Mouse (Mus musculus) heart, postnatal 0 days (tissue): Measurements from ENCODE around the gene Hoxb2.

ENCODE experiments used
- CTCF ChIP-seq: IDR thresholded peaks from 2 replicates; pipeline ENCODE4 v1.5.1; 2016; ENCODE audit warnings: antibody characterized with exemption, control low read depth, low read depth
- EP300 ChIP-seq: IDR thresholded peaks from 2 replicates; pipeline ENCODE4 v1.6.1; 2016; ENCODE audit warnings: antibody characterized with exemption, low read depth

DNA sequence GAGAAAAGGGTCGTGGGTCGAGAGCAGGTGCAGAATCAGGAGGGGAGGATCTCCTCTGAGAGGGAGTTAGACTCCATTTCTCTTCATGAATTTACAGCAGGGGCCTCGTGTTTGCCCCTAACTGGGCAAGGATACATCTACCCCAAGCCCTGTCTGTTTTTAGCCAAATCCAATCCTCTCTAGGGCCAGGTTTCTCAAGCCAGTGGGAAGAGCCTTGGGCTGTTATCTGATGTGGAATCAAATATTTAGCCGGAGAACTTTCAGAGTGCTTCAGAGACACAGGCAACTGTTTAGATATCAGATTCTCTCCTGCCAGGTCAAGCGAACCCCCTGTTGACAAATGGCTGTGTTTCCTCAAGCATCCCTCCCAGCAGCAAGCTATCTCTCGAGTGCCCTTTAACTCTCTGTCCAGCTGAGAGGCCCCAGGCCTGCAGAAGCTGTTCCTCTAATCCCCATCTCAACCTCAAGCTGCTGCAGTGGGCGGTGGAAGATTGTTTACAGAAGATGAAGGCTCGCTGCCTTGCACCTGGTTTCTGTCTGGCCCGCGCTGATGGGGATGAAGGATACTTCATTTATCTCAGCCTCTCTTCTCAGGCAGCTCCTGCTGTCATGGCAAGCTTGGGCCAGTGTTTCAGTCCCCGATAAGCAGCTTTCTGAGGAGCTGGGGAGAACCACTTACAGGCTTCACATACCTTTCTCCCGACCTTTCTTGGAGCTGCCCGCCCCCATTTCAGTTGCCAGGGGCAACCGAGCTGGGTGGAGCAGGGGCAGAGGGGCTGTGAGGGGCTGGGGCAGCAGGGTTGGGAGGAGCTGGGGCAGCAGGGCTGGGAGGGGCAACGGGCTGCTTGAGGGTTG is 46.7 kb downstream of the Hoxb2 start:
- TF ChIP-seq CTCF (no peak), EP300 (no peak)
